Mouse (Mus musculus): ENCODE results near the gene Ugt1a10. TPM values are rescaled to one million over a fixed set of nuclear protein-coding genes. Genes with fewer than 3 reads are reported as not detected.

Gene Ugt1a10
- polyA plus RNA-seq, 1 experiment from 2014 or later: not detected

DNA sequence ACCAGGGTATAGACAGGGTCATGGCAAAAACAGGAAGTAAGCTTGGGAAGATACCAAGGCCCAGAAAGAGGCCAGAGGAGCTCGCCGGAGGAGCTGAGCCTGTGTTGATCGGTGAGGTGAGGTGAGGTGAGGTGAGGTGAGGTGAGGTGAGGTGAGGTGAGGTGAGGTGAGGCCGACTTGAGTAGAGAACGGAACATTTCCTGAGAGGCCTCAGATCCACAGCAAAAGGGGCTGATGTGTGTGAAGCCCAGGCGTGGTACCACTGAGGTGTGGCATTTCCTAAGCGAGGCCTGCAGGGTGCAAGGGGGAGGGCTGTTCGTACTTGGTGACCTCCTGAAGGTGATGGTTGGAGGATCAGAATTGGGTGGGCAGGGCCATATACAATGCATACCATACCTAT, 197.9 kb downstream of the Ugt1a10 start:
- no peak for DNase-seq (ENCODE audit: low spot score)

GRCm38 (mm10) chr1:88253540-88253939, 198.4 kb downstream of the Ugt1a10 start:
- no peak for DNase-seq (ENCODE audit: low spot score)

GRCm38 (mm10) chr1:88254793-88255465, 199.7 kb downstream of the Ugt1a10 start:
- no peak for DNase-seq (ENCODE audit: low spot score)

DNA sequence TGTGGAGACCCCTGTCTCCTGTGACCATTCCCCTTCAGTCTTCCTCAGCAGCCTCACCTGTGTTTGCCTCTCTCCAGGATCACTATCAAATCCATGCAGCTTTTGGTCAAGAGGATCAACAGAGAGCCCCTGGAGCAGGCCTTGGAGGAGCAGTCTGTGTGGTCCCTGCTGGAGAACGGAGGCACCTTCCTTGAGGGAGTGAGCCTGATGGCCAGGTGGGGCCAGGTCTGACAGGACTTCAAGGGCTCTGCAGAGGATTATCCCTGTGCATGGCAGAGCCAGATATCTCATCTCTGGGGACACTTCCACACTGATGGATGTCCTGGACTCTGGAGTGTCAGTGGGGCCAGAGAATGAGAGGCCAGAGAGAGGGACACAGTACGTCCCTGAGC, 200.3 kb downstream of the Ugt1a10 start:
- DNase-seq (ENCODE audit: low spot score): no peak

DNA sequence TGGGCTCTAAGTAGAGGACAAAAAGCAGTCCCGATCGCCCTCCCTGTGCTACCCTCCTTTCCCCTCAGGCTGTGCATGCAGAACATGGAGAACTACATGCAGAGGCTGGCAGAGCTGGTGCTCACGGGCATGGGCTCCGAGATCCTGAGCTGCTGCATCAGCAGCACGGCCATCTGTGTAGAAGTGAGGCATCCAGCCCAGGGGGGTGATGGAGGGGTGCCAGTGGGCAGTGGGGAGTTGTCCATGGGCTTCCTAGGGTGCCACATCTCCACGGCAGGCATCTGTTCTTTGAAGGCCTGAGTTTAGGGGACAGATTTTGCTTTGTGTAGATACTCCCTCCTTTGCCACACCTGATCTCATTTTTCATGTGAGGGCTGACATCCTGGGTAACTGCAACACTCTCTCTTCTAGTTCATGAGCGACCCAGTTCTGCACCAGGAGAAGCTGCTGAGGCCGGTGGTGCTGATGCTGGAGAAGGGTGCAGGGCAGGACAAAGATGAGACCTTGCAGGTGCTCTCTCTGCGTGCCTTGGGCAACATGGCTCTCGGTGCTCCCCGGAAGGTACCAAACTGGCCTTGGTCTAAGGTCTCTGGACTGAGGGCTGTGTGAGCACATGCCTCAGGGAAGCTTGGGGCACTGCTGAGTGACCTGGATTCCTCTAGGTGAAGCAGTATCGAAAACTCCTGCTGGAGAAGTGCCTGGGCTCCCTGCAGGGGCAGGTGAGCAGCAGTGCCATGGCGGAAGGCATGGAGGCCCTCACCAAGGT, 201.0 kb downstream of the Ugt1a10 start:
- DNase-seq (ENCODE audit: low spot score): no peak

DNA sequence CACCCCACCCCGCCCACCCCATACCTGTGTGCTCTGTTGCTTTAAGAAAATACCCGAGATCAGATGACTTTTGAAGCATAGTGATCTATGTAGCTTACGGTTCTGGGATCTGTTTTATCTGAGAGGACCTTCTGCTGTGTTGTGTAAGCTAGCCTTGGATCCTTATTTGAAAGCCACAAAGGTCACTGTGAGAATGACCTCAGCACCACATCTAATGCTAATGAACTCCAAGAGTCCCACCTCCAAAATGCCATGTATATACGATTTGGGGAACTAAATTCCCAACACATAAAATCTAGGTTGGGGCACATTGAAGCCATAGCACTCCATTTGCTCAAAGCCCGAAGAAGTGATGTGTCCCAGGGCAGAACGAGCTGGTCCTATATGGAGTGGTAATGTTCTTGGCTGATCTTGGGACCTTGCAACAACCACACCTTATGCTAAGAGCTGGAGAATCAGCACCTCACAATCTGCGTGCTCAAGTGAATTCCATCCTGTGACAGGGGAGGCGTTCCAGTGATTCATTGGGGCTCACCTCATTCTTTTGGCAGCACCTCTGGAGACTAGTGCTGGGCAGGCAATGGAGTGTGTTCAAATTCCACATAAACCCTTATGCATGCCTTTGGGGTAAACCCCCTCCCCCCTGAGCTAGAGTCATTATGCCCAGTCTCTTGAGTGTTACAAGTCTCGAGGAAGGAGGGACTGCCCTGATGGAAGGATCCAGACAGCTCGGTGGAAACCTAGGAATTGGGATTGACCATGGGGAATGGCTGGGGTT, 201.9 kb downstream of the Ugt1a10 start:
- DNase-seq (ENCODE audit: low spot score): no peak

DNA sequence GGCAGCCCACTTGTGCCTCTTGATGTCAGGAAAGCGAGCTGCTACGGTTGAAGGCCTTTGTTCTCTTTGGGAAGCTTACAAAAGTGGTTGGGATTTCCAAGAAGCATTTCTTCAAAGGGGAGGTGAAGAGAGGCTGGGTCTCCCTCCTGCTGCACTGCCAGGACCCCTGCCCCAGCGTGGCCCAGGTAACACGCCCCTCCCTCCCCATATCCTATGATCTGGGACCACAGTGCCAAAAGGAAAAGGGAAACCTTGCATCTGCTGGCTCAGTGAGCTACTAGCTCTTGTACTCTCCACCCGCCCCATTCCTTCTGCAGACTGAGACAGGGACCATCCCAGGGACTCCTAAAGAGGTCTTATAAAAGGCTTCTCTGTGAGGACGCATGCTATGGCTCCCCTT, 202.5 kb downstream of the Ugt1a10 start:
- no peak for DNase-seq (ENCODE audit: low spot score)

- DNase-seq (ENCODE audit: low spot score): no peak
Observed at GRCm38 (mm10) chr1:88258361-88258760, 203.2 kb downstream of the Ugt1a10 start.

DNA sequence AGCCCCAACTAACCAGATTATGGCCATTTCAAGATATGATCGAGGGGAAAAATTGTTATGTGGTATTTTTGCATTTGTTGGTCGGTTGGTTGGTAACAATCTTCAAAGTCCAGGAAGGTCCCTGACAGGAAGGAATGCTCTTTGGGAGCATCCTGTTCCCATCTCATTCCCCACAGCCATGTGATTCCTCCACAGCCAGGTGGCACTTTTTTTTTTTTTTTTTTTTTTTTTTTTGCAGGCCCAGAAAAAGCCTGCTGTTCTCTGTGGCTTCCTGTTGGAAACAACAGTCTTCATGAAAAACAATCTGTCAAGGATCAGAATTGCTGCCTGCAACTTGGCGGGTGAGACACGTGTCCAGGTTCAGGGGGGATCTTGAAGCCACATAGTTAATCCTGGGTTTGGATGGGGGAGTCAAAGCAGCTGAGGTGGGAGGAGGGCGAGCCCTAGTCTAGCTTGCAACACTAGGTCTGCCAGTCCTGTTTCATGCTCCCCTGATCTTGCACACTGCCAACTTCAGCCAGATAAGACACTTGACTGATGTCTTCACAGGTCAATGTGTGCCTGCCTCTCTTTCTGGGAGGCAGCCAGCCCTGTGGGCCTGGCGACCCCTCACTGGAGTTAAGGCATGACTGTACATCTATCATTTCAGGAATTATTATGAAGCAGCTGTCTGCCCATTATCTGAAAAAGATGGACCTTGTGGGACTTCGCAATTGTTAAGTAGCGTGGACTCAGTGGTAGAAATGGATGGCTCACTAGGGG, 203.9 kb downstream of the Ugt1a10 start:
- no peak for DNase-seq (ENCODE audit: low spot score)

- no peak for DNase-seq (ENCODE audit: low spot score)
Observed at GRCm38 (mm10) chr1:88259643-88260024, 204.4 kb downstream of the Ugt1a10 start.

GRCm38 (mm10) chr1:88260114-88260513, 204.9 kb downstream of the Ugt1a10 start:
- no peak for DNase-seq (ENCODE audit: low spot score)

- DNase-seq (ENCODE audit: low spot score): no peak
Observed at GRCm38 (mm10) chr1:88260604-88261377, 205.6 kb downstream of the Ugt1a10 start.

DNA sequence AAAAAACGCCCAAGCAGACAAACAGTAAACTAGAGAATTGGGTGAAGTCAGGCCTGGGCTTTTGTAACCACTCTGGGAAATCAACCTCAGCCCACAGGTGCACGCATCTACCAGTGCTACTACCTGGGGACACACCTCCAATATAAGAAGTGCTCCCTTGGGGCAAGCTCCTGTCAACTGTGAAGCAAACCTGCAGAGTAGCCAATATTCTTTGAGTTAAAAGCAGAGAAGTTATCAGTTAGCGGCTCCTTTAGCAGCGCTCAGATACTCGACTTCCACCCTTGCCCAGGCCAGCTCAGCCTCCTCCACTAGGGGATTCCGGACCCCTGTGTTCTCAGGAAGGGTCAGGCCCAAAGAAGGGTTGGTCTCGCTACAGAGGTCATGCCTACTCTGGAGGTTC, 206.5 kb downstream of the Ugt1a10 start:
- no peak for DNase-seq (ENCODE audit: low spot score)

DNA sequence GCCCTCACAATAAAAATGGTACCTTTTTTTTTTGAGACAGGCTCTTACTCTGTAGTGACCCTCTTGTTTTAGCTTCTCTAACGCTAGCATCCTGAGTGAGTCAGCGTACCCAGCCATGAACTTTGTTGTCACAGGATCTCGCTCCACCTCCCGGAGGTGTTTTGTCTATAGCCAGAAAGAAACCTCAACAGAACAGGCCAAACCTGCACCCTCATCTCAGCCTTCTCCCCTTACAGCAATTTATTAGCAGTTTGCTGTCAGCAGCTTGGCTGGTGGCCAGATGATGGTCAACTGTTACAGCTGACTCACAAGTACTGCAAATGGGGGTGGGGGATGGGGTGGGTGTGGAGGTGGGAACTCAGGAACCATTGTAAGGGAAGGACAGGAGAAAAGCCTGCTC, 207.1 kb downstream of the Ugt1a10 start:
- DNase-seq (ENCODE audit: low spot score): no peak

GRCm38 (mm10) chr1:88262961-88263360, 207.8 kb downstream of the Ugt1a10 start:
- DNase-seq (ENCODE audit: low spot score): no peak

- DNase-seq (ENCODE audit: low spot score): no peak
Observed at GRCm38 (mm10) chr1:88263778-88264177, 208.6 kb downstream of the Ugt1a10 start.

GRCm38 (mm10) chr1:88264237-88264868, 209.2 kb downstream of the Ugt1a10 start:
- no peak for DNase-seq (ENCODE audit: low spot score)

DNA sequence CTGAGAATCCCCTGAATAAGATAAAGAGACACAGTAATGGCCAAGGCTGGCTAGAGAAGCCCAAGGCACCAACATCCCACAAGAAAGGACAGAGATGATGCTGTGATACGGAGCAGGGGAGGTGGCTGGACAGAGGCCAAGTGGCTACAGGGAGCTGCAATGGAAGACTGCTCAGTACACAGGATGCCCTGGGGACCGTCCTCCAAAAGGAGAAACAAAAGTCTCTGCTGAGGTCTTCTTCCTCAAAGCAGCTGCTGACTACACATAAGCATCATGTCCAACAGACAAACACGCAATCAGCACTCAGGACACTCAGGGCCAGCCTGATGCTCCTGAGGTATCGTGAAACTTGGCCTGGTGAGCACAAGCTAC, 209.7 kb downstream of the Ugt1a10 start:
- no peak for DNase-seq (ENCODE audit: low spot score)

- no peak for DNase-seq (ENCODE audit: low spot score)
Observed at GRCm38 (mm10) chr1:88266123-88266522, 210.9 kb downstream of the Ugt1a10 start.

GRCm38 (mm10) chr1:88267489-88267888, 212.3 kb downstream of the Ugt1a10 start:
- DNase-seq (ENCODE audit: low spot score): no peak

Data from thymus, postnatal 0 days (tissue).